Mouse (Mus musculus): Measurements from ENCODE around the gene Mgat4b.
A peak's percentile ranks its signal among the peaks of the same experiment; 100 is the strongest.

The Mgat4b gene

DNA sequence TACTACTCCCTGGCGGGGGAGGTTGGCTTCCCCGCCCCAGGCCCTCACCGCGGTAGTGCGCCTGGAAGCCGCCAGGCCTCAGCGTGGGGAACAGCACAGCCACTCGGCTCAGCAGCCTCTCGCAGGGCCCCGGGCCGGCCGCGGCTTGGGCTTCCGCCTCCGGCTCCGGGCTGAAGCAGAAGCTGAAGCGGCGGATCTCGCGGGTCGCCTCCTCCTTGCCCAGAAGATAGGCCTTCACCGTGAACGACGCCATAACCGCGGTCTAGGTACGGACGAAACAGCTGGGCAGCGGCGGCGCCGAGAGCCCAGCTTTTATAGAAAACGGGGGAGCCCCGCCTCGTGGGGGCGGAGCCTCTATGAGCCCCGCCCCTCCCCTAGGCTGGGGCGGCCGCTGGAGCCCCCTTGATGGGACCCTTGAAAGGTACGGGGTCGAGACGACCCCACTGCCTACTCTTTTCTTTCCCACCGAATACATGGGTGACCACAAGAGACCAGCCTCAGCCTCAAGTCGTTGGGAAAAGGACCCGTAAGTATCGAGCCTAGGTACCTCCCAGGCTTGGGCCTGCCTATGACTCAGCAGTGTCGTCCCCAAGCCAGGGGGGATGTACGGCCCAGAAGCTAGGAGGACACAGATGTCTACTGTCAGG, at the start of gene Mgat4b, which contains the start of gene Sqstm1:
Gene Mgat4b (plus strand): TSS at position 386 of the 647 bp plus-strand sequence.
Gene Sqstm1 (minus strand): TSS at position 323 of the 647 bp plus-strand sequence.
- DNase-seq (ENCODE audit: low spot score in 2 of 2), result peak; percentile 87

DNA sequence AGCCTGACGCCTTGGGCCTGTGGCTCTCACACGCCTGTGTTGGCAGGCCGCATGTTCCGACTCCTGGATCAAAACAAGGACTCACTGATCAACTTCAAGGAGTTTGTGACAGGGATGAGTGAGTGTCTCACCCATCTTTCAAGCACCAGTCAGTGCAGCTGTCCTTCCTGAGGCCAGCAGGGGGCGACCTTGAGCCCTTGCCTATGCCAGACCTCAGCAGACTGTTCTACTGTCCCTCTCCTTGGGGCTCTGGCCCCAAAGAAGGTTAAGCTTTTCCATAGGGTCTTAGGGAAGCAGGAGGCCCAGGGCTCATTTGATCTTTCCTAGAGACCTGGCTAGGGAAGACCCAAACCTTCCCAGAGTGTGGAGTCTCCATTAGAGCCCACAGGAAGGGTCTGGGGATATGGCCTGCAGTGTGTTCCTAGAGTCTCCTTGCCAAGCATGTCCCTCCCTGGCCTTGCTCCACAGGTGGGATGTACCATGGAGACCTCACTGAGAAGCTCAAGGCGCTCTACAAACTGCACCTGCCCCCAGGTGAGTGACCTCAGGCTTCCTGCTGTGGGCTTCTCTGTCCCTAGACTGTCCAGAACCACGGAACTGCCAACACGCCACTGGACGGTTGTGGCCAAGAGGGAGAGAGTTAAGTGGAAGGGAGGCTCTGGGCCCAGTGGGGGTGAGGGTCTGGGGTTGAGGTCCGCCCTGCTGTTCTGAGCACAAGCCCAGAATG, 48.9 kb upstream of the Mgat4b start:
- peak; percentile 51 to 53 for DNase-seq (ENCODE audit: low spot score in 2 of 2)

DNA sequence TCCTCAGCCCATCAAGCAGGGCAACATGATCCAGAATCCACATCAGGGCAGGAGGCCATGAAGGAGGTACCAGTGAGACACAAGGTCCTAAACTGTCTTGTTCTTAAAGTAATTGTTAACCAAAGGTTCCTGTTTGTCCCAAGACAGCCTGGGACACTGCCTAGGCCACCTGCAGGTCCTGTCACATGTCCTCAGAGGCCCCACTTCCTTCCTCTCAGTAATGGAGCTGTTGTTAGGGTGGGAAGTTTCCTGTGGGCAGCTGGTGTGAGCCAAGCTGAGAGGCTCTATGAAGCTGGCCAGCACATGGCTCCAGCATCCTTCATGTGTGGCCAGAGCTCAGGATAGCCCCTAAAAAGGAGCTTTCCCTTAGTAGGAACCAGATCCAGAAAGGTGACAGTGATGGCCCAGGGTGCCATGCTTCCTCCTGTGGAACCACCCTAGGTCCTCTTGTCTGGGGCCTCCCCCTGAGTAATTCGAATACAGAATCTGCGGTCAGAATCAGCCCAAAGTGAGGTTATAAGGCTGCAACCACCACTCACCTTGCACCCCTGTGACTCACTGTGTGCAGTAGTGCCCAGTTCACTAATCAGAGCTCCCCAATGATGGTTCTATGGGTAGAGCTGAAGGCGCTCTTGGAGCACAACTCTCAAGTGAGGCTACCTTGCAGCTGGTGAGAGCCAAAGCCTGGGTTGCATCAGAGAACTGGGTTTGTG, 48.2 kb upstream of the Mgat4b start:
- DNase-seq (ENCODE audit: low spot score in 2 of 2), result peak in 1 of 2 experiments; percentile 18

DNA sequence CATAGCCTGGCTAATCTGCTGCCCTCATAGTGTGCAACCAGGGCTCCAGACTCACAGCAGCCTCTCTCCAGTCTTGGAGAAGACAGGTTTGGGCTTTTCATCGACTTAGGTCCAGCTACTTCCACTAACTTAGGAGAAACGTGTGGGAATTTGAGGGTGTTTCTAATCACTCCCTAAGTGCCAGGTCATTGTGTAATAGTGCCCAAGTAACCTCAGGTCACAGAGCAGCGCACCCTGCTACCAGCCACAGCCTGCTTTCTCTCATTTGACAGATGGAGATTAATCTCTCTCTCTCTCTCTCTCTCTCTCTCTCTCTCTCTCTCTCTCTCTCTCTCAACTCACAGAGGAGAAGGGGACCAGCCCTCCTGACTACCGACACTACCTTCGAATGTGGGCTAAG, 42.3 kb upstream of the Mgat4b start:
- no peak for DNase-seq (ENCODE audit: low spot score in 2 of 2)

DNA sequence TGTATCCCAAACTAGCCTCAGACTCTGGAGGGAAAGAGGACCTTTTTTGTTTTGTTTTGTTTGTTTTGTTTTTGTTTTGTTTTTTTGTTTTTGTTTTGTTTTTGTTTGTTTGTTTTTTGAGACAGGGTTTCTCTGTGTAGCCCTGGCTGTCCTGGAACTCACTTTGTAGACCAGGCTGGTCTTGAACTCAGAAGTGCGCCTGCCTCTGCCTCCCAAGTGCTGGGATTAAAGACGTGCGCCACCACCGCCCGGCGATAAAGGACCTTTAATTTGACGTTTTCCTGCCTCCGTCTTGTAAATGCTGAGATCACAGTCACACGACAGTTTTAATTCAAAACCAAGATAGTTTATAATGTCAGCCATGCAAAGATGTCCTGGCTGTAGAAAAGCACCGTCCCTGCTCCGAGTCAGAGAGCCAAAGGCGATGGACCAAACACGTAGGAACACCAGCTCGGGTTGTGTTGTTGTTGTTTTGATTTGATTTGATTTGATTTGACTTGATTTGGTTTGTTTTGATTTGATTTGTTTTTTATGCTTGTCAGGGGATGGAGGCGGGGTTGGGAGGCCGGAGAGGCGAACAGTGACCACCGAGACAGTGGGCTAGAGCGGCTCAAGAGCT, 36.5 kb upstream of the Mgat4b start, which contains the start of gene Mrnip:
Gene Mrnip (plus strand): TSS at position 334 of the 619 bp plus-strand sequence.
- peak; percentile 33 to 51 for DNase-seq (ENCODE audit: low spot score in 2 of 2)

DNA sequence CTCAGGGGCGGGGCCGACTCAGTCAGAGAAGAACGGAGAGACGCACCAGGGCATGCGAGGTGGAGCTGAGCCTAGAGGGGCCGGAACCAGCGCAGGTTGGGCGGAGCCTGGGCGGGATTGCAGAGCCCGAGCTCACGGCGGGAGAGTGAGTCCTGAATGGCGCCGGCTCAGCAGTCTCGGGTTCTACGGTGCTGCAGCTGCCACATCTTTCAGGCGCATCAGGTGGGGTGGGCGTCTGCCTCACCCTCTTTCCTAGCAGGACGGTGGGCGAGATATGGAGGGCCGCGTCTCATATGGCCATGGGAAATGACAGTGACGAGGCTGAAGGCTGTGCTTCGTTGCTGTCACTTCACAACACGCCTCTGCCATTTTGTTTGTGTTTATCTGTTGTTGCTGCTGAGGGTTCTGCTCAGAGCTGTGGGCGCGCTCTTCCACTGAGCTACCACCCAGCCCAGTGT, 35.9 kb upstream of the Mgat4b start:
- peak; percentile 98 for DNase-seq (ENCODE audit: low spot score in 2 of 2)

DNA sequence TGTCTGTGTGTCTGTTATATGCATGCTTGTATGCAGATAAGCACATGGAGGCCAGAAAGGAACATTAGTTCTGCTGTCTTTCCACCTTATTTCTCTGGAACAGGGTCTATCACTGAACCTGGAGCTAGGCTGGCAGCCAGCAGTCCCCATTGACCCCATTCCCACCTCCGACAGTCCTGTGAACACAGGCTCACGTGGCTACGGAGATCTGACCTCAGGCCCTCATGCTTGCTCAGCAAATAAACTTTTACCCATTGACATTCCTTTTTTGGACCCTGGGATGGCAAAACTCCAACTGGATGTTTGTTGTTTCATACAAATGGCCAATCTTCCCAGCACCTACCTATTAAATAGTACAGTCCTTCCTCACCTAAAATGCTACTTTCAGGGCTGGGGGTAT, 34.3 kb upstream of the Mgat4b start:
- peak in 1 of 2 experiments; percentile 24 for DNase-seq (ENCODE audit: low spot score in 2 of 2)

DNA sequence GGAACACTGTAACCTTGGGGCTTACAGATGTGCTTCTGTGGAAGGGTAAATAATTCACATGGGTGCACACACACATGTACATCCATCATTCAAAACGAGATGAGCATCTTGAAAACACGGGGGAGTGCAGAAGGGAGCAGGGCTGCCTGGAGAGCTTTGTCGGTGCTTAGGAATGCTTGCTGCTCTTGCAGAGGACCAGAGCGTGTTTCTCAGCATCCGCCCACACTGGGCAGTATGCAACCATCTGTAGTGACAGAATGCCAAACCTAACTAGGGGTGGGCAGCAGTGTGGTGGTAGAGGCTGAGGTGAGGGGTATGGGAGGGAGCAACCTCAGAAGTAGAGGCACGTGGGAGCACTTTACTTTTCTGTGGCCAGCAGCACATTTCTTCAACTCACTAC, 33.6 kb upstream of the Mgat4b start:
- no peak for DNase-seq (ENCODE audit: low spot score in 2 of 2)

DNA sequence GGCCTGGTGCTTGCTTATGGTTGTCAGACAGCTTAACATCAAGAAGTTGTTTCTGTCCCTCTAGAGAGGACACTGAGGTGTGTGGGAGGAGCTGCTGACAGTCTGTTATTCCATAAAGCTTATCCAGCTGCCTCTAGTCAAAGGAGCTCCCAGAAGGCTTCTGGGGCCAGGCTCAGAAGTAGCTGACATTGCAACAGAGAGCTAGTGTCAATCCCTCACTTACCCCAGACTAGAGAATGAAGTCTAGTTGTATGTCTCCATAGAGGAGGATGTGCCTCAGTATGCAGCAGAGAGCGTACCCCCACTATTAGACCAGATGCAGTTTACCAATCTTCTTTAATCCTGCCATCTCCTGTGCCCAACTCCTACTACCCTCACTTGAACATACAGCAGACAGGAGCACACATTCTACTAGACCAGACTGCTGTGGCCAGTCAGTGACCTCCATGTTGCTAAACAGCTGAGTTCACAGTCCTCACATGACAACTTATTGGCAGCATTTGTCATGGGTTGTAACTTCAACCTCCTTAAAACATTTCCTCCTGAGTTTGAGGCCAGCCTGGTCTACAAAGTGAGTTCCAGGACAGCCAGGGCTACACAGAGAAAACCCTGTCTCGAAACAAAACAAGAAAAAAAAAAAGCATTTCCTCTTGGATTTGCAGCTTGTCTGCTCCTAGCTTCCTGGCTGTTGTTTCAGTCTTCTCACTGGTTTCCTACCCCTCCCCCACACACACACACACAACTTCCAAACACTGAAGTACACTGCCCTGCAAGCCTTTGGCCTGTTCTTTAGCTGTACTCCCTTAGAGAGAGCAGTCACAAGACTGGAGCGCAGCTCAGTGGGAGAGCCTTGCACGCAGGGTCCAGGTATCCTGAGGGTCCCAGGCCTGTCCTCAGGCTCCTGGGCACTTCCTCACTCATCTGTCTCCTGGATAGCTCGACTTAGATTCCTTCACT, 31.9 kb upstream of the Mgat4b start:
- no peak for DNase-seq (ENCODE audit: low spot score in 2 of 2)

DNA sequence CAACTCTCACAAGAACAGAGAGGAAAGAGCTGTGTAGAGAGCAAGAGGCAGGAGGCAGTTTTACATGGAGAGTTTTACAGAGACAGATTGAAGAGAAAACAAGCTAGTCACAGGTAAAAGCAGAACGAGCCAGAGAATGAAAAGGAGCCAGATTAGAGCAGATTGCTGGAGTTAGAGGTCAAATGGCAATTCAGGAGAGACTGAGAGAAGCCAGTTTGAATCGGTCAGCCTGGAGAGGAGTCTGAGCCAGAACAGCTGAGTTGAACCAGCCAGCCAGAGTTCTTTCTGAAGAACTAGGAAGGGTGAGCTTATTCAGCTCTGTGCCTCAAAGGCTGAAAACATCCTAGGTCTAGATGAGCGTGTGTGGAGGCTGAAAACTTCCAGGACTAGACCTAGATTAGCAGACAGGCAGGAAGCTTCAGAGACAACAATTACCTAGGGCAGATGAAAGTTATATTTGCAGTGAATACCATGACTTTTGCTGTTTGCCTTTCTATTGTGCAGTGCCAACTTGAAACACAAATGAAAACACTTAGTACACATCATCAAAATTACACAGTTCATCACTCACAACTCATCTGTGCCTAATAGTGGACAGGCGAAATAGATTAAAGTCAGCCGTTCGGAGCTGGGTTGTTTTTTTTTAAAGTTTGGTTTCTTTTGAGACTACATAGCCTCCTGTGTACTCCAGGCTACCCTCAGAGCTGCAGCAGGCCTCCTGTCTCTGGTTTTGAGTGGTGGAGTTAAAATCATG, 30.0 kb upstream of the Mgat4b start:
- DNase-seq (ENCODE audit: low spot score in 2 of 2), result no peak

DNA sequence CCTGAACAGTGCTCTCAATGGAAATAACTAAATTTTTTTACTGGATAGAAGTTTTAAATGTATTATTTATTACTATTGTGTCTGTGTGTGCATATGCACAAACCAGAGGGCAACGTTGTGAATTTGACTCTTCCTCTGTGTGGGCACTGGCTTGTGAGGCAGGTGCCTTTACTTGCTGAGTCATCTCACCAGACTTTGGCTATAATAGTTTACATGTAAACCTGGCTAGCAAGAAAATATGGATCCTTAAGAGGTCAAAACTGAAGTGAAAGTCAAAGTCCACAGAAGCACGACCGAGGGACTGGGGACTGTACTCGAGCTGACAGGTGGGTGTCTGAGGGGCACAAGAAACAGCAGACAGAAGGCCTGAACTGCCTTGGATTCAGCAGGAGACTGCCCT, 28.0 kb upstream of the Mgat4b start:
- no peak for DNase-seq (ENCODE audit: low spot score in 2 of 2)

DNA sequence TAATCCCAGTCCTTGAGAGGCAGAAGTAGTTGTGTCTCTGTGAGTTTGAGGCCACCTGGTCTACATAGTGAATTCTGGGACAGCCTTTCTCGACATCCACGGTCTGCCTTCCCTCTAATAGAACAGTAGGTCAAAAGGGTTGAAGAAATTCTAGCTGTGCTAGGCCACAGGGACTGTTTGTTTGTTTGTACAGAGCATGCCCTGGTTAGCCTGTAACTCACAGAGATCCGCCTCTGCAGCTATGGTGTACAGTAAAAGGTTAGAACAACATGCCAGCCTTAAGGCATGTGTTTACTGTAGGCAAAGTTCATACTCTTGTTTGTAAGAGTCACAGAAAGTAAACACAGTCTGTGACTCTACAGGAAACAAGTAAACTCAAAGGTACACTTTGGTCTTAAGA, 25.9 kb upstream of the Mgat4b start:
- no peak for DNase-seq (ENCODE audit: low spot score in 2 of 2)

DNA sequence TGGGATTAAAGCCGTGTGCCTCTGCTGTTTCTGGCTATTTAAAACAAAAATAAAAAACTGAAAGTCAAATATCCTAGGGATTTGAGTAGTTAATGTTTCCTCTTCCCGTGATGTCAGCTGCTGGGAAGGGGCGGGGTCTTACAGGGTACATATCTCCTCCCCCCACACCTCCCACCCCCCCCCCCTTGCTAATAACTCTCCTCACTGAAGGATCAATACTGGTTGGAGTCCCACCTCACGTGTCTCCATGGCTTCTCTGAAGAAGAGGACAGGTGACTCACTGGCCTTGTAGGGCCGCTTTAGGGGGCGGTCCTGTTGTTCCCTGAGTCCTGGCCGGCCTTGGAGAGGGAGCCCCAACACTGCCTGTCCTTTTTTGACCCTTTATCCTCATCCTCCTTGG, 22.0 kb upstream of the Mgat4b start:
- DNase-seq (ENCODE audit: low spot score in 2 of 2), result no peak

DNA sequence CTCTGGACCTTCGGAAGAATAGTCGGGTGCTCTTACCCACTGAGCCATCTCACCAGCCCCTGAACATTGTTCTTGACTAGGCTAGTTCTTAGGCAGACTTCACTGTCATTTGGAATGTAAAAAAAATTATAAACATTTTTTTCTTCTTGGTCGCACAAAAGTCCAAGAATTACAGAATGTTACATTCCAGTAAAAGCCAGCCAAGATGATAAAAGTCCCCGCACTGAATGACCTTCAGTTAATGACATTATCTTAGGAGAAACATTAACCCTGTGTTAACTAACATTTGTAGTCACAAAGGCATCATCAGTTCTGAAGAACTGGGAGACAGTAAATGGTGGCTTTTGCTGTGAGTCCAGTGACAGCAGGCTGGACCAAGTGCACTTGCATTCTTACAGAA, 20.3 kb upstream of the Mgat4b start:
- DNase-seq (ENCODE audit: low spot score in 2 of 2), result no peak

DNA sequence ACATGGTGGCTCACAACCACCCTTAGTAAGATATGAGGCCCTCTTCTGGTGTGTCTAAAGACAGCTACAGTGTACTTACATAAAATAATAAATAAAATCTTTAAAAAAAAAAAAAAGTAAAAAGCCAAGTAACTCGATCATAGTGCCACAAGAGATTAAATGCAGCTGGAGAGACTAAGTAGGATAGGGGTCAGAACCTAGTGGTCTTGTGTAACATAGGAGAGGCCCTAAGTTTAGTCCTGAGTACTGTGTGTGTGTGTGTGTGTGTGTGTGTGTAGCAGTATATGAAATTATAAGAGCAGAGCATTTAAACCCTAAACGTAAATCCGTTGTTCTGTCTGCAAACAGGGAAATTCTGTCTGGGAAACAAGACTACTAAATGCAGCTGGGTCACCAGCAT, 18.4 kb upstream of the Mgat4b start:
- DNase-seq (ENCODE audit: low spot score in 2 of 2), result no peak

DNA sequence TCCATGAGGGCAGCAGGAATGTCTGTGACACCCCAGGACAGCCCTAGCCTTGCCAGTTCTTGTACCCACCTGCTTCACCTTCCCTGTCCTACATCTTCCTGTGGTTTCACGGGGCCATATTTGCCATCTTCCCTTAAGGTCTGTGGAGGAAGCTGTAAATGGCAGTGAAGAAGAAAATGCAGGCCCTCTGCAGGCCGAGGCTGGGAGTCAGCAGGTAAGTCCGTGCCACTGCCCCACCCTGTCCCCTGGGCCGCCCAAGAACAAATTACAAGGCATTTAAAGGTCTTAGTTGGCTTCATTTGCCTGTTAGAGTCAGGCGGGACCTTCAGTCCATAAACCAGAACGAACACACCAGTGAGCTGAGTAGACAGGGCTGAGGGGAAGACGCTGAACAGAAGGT, 16.6 kb upstream of the Mgat4b start:
- DNase-seq (ENCODE audit: low spot score in 2 of 2), result no peak

DNA sequence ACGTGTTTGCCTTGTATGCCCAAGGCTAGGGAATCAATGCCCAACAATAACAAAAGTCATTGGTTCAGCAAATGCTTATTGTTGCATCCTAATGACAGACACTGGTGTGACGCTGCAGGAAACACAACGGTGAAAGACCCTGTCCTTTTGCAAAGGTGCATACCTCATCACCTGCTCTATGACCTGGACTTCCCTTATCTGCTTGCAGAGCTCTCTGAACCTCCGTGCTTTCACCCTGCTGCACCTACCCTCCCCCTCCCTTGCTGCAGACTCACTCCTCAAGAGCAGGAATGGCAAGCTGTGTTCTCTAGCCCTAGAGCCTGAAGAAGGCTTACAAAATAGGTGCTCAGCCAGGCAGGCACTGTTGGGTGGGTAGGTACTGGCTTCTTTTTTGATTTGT, 15.9 kb upstream of the Mgat4b start:
- DNase-seq (ENCODE audit: low spot score in 2 of 2), result no peak

DNA sequence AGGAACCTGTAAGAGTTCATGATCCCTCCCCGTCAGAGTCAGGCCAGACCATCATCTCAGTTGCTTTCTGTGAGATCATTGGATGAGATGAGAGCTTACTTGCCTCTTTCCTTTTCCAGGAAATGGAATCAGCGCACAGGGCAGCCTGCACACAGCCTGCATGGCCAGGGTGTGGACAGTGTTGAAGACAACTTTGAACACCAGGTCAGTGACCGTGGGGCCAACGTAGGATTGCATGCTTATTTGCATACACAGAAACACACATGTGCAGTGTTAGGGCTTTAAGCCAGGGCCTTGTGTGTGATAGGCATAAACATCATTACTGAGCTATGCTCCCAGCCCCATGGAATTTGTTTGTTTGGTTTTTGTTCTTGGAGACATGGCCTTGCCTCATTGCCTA, 13.2 kb upstream of the Mgat4b start:
- no peak for DNase-seq (ENCODE audit: low spot score in 2 of 2)

DNA sequence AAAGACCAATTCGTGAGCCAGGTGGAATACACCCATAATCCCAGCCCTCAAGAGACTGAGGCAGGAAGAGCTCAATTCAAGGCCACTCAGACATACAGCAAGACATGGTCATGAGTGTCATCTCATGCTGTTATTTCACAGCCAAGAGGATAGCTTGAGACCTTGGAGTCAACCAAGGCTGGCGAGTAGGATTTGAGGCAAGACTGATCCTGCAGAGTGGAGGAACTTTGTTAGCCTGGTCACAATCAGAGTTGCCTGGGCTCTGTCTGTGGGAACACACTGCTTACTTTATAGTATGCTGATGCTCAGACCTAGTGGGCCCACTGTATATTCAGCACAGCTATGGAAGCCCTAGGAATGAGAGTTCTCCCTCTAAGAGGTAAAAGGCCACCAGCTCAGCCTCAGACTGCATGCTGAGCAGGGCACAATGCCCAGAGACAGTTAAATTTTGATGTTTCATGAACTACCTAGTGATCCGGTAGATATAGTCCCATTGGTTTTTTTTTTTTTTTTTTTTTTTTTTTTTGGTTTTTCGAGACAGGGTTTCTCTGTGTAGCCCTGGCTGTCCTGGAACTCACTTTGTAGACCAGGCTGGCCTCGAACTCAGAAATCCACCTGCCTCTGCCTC, 12.4 kb upstream of the Mgat4b start:
- DNase-seq (ENCODE audit: low spot score in 2 of 2), result no peak

DNA sequence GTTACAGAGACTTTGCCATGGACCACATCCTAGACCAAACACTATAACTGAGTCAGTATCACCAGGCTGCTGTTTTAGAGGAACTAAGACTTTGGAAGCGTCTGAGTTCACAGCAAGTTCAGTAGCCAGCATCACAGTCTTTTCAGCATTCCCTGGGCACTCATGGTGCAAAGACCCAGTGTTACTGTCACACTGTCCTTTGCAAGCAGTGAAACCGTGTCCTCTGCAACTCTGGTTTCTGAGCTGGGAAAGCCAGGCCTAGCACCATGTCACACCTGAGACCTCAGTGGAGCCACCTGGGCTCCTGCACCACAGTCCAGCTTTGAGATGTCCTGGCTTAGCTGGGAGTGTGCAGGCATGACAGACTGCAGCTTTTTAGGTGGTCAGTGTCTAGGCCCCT, 11.8 kb upstream of the Mgat4b start:
- no peak for DNase-seq (ENCODE audit: low spot score in 2 of 2)

All from right cerebral cortex, postnatal 10 days (tissue).